Mouse (Mus musculus) G1E (cell line): ENCODE results near the gene Cdipt. TPM values are rescaled to one million over a fixed set of nuclear protein-coding genes. Genes with fewer than 3 reads are reported as not detected.

Experiments
- ATAC-seq: 2 replicates; pipeline ENCODE4 v1.8.0; 2016; ENCODE audit warnings: mild to moderate bottlenecking; ENCODE audit not compliant: insufficient number of reproducible peaks, poor library complexity, low FRiP score, severe bottlenecking; ENCODE audit errors: extremely low read depth
- DNase-seq: peaks from one replicate; pipeline ENCODE4 v3.0.0; 2012; ENCODE audit warnings: low spot score
- H3K27me3 ChIP-seq: 2 replicates; pipeline ENCODE4 v1.6.1; 2012; ENCODE audit warnings: mild to moderate bottlenecking, low read length, inconsistent platforms; ENCODE audit not compliant: insufficient read depth
- H3K36me3 ChIP-seq: replicated peaks from 2 replicates; pipeline ENCODE3; 2012; ENCODE audit warnings: mild to moderate bottlenecking, inconsistent platforms
- H3K4me1 ChIP-seq: 2 replicates; pipeline ENCODE4 v1.6.1; 2012; ENCODE audit warnings: low read depth, low read length, inconsistent platforms, mixed read lengths; ENCODE audit not compliant: insufficient read depth
- H3K4me3 ChIP-seq: 2 replicates; pipeline ENCODE4 v1.5.1; 2012; ENCODE audit warnings: low read depth, mild to moderate bottlenecking, inconsistent platforms, low read length, moderate library complexity, mixed read lengths
- H3K9me3 ChIP-seq: replicated peaks from 2 replicates; pipeline ENCODE4 v1.6.1; 2012; ENCODE audit warnings: inconsistent platforms
- CTCF ChIP-seq: IDR thresholded peaks from 2 replicates; pipeline ENCODE4 v1.5.1; 2012; ENCODE audit warnings: low read depth, low read length, inconsistent platforms, mixed read lengths
- GATA1 ChIP-seq: IDR thresholded peaks from 2 replicates; pipeline ENCODE4 v1.6.1; 2012; ENCODE audit warnings: borderline replicate concordance, low read length, inconsistent platforms, mixed read lengths
- GATA2 ChIP-seq: IDR thresholded peaks from 2 replicates; pipeline ENCODE4 v1.6.1; 2012; ENCODE audit warnings: low read depth, low read length, inconsistent platforms, borderline replicate concordance
- POLR2AphosphoS5 ChIP-seq: IDR thresholded peaks from 2 replicates; pipeline ENCODE4 v1.6.1; 2012; ENCODE audit warnings: low read depth, low read length, inconsistent platforms; ENCODE audit not compliant: insufficient replicate concordance
- TAL1 ChIP-seq: conservative IDR thresholded peaks from 2 replicates; pipeline ENCODE4 v1.6.1; 2012; ENCODE audit warnings: low read depth, low read length, inconsistent platforms, mixed read lengths
- polyA plus RNA-seq: library from polyadenylated mRNA; stranded (reverse); fragments of >175 nt; gene quantifications from 2 replicates; pipeline ENCODE4 v1.2.3, GENCODE M21; 2012
- total RNA-seq, 2 experiments: library from RNA; stranded (forward) in 1 of 2; stranded (reverse) in 1 of 2; fragments of 200-1000 nt in 1 of 2; fragments of >200 nt in 1 of 2; fragmentation: Nextera tagmentation in 1 of 2; gene quantifications; 2 replicates each; pipeline ENCODE4 v1.2.3; 2014 to 2017

The Cdipt gene
- total and polyA plus RNA-seq, 3 experiments: 37.5 to 91.2 (median 63.8) TPM

DNA sequence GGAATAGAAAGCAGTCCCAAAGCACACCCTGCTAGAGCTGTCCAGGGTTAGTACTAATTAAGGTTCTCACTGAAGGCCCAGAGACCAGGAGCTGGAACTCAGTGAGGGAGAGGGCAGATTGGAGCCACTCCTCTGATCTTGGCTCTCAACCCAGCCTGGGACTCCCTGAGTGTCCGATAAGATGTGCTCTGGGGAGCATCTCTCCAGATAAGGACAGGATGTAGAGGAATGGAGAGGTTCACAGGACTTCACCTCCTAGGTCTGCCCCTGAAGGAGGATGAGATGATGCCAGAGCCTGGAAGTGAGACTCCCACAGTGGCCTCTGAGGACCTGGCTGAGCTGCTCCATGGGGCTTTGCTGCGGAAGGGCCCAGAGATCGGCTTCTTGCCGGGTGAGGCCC, 24.0 kb upstream of the Cdipt start:
- DNase-seq (no peak), ATAC-seq (no peak)
- Histone ChIP-seq H3K27me3 (peaks cover 23% of the 10 kb centered on the region), H3K4me3 (no peak overlapping the region), H3K36me3 (peaks cover 18% of the 10 kb centered on the region), H3K9me3 (no peaks in the 10 kb centered on the region), H3K4me1 (peaks cover 12% of the 10 kb centered on the region)
- TF ChIP-seq CTCF (no peak), POLR2AphosphoS5 (no peak), TAL1 (no peak), GATA1 (no peak), GATA2 (no peak)

DNA sequence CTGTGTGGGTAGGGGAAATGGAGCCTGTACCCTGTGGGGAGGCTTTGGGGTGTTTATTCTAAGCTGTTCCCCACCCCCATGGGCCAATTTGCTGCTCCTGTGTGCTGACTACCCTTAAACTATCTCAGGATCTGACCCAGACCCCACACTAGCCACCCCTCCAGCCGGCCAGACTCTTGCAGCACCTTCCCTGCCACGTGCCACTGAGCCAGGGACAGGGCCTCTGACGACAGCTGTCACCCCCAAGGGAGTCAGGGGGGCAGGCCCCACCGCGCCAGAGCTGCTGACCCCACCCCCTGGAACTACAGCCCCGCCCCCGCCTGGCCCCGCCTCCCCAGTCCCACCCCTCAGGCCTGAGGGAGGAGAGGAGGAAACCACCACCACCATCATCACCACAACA, 23.1 kb upstream of the Cdipt start:
- Histone ChIP-seq H3K4me3 (no peak overlapping the region), H3K36me3 (peaks cover 9% of the 10 kb centered on the region), H3K27me3 (peaks cover 23% of the 10 kb centered on the region), H3K9me3 (no peaks in the 10 kb centered on the region), H3K4me1 (peaks cover 12% of the 10 kb centered on the region)
- no peak for TF ChIP-seq TAL1
- no peak for TF ChIP-seq GATA1
- TF ChIP-seq CTCF: no peak
- TF ChIP-seq POLR2AphosphoS5: no peak
- no peak for TF ChIP-seq GATA2
- DNase-seq (no peak), ATAC-seq (no peak)

GRCm38 (mm10) chr7:126955125-126955524, 20.6 kb upstream of the Cdipt start:
- Histone ChIP-seq H3K4me1 (peaks cover 10% of the 10 kb centered on the region), H3K4me3 (no peak overlapping the region), H3K36me3 (no peaks in the 10 kb centered on the region), H3K27me3 (peaks cover 28% of the 10 kb centered on the region), H3K9me3 (no peaks in the 10 kb centered on the region)
- TF ChIP-seq TAL1 (no peak), CTCF (no peak), POLR2AphosphoS5 (no peak), GATA2 (no peak)
- DNase-seq (no peak), ATAC-seq (no peak)

GRCm38 (mm10) chr7:126959780-126960179, 15.9 kb upstream of the Cdipt start:
- H3K4me1 ChIP-seq: peaks cover 7% of the 10 kb centered on the region
- no peaks in the 10 kb centered on the region for H3K36me3 ChIP-seq
- no peak for DNase-seq

DNA sequence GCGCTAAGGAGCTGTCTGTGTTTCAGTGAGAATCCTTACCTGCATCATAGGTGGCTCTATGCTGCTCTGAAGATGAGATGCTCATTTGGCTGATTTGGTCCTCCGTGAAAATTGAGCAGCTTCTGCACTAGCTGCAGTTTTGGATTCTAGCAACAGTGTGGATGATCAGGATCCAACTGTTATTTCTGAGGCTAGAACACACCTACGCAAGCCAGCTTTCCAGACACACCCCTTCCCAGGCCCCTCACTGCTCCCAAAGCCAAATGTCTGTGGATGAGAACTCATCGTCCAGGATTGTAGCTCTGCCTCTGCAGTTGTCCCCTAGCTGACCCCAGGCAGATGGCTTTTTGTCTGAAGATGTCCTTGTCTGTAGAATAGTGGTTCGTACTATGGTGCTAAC, 14.6 kb upstream of the Cdipt start:
- H3K9me3 ChIP-seq: no peaks in the 10 kb centered on the region
- H3K4me1 ChIP-seq: peaks cover 7% of the 10 kb centered on the region
- H3K36me3 ChIP-seq: no peaks in the 10 kb centered on the region
- DNase-seq: no peak
- peaks cover 13% of the 10 kb centered on the region; the same call in 1 of the 2 replicates for H3K27me3 ChIP-seq
- no peak for ATAC-seq
- no peak overlapping the region for H3K4me3 ChIP-seq
- TF ChIP-seq GATA1 (no peak), TAL1 (no peak), CTCF (no peak), GATA2 (no peak), POLR2AphosphoS5 (no peak)

More at GRCm38 (mm10) chr7:126959780-126960179, 15.9 kb upstream of the Cdipt start:
- H3K9me3 ChIP-seq: no peaks in the 10 kb centered on the region
- H3K27me3 ChIP-seq: peaks cover 10% of the 10 kb centered on the region
- ATAC-seq: no peak
- H3K4me3 ChIP-seq: no peak overlapping the region
- TF ChIP-seq TAL1 (no peak), POLR2AphosphoS5 (no peak), CTCF (no peak), GATA1 (no peak), GATA2 (no peak)

GRCm38 (mm10) chr7:126961965-126962364, 13.7 kb upstream of the Cdipt start:
- Histone ChIP-seq H3K27me3 (peaks cover 18% of the 10 kb centered on the region; the same call in 1 of the 2 replicates), H3K9me3 (no peaks in the 10 kb centered on the region), H3K4me3 (no peak overlapping the region), H3K36me3 (no peaks in the 10 kb centered on the region), H3K4me1 (peaks cover 7% of the 10 kb centered on the region)
- DNase-seq: no peak
- no peak for TF ChIP-seq GATA1
- no peak for TF ChIP-seq GATA2
- no peak for TF ChIP-seq TAL1
- no peak for TF ChIP-seq POLR2AphosphoS5
- no peak for TF ChIP-seq CTCF
- no peak for ATAC-seq

DNA sequence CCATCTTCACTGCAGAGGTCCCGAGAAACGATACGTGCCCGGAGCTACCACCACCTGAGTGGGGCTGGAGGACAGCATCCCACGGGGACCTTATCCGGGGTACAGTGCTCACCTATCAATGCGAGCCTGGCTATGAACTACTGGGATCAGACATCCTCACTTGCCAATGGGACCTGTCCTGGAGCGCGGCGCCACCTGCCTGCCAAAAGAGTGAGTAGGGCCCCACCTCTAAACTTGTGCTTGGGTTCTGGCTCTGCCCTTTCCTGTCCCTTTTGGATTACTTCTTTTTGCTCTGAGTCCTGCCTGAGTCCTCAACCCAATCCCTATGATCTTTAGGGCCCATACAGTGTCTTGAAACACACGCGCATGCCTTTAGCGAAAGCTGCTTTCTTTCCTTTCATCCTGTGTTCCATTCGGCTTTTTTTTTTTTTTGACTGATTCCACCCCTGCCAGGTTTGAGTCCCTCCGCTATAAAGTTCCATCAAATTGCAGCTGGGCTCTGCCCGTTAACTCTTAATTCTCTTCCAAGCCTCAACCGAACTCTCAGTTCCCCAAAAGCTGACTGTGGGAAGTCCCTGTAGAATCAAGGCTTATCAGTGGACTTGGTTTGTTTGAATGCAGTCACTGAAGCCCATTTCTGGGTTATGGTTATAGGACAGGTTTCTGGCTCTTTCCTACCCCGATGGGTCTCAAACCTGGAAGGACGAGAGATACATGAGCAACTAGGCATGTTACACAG, 12.0 kb upstream of the Cdipt start:
- Histone ChIP-seq H3K9me3 (no peaks in the 10 kb centered on the region), H3K4me1 (peaks cover 7% of the 10 kb centered on the region), H3K4me3 (no peak overlapping the region), H3K36me3 (no peaks in the 10 kb centered on the region), H3K27me3 (peaks cover 14% of the 10 kb centered on the region; the same call in 1 of the 2 replicates)
- peak; percentile 63 for DNase-seq
- TF ChIP-seq GATA1 (no peak), GATA2 (no peak), CTCF (no peak), POLR2AphosphoS5 (no peak), TAL1 (no peak)
- ATAC-seq: no peak
